Mouse (Mus musculus) forebrain, postnatal 0 days (tissue): ENCODE results near the gene Rgs6. TPM values are rescaled to one million over a fixed set of nuclear protein-coding genes. Genes with fewer than 3 reads are reported as not detected.
A peak's percentile ranks its signal among the peaks of the same experiment; 100 is the strongest.

Source experiments
- ATAC-seq: fragments of 200-750 bp; cut with Nextera tagmentation; 2 replicates; pipeline ENCODE4 v1.8.0; 2017; ENCODE audit warnings: mild to moderate bottlenecking, moderate library complexity
- DNase-seq: peaks from one replicate; pipeline ENCODE4 v3.0.0-alpha.2; 2015
- H3K27ac ChIP-seq: fragments of 300-500 bp; sonication (generic); 2 replicates; pipeline ENCODE4 v1.5.1; 2014; ENCODE audit warnings: low read depth, mild to moderate bottlenecking, antibody characterized with exemption, low read length, moderate library complexity, mixed read lengths
- H3K27me3 ChIP-seq: fragments of 300-500 bp; sonication (generic); 2 replicates; pipeline ENCODE4 v1.6.1; 2014; ENCODE audit warnings: mild to moderate bottlenecking, low read length, mixed read lengths; ENCODE audit not compliant: insufficient read depth
- H3K36me3 ChIP-seq: fragments of 300-500 bp; sonication (generic); 2 replicates; pipeline ENCODE4 v1.6.1; 2014; ENCODE audit warnings: mild to moderate bottlenecking, moderate library complexity; ENCODE audit not compliant: insufficient read depth
- H3K4me1 ChIP-seq: fragments of 300-500 bp; sonication (generic); 2 replicates; pipeline ENCODE4 v1.6.1; 2014; ENCODE audit warnings: antibody characterized with exemption; ENCODE audit not compliant: insufficient read depth
- H3K4me2 ChIP-seq: fragments of 300-500 bp; sonication (generic); 2 replicates; pipeline ENCODE4 v1.6.1; 2014; ENCODE audit warnings: low read depth, mild to moderate bottlenecking, moderate library complexity
- H3K4me3 ChIP-seq: fragments of 300-500 bp; sonication (generic); 2 replicates; pipeline ENCODE4 v1.5.1; 2014; ENCODE audit warnings: low read depth, low read length, mixed read lengths
- H3K9ac ChIP-seq: fragments of 300-500 bp; sonication (generic); 2 replicates; pipeline ENCODE4 v1.6.1; 2014; ENCODE audit warnings: mild to moderate bottlenecking
- H3K9me3 ChIP-seq: fragments of 300-500 bp; sonication (generic); 2 replicates; pipeline ENCODE4 v1.6.1; 2016; ENCODE audit warnings: low read length
- CTCF ChIP-seq: sonication (generic); IDR thresholded peaks from 2 replicates; pipeline ENCODE4 v1.5.1; 2016; ENCODE audit warnings: antibody characterized with exemption, control low read depth, low read depth
- WGBS: fragments of 180-500 bp; shearing (Covaris S2); extraction: QIAGEN DNeasy Blood & Tissue Kit; methylation state at CpG from one replicate; pipeline ENCODE4 v1.1.7; 2014; 5-methylcytosine and 5-hydroxymethylcytosine counted together
- polyA plus RNA-seq: library from polyadenylated mRNA; unstranded; fragments of >200 nt; fragmentation: Nextera tagmentation; extraction: Ambion mirVana; gene quantifications from 2 replicates; pipeline ENCODE4 v1.2.1, GENCODE M21; 2015
- total RNA-seq: library from RNA; depleted of rRNA; stranded (reverse); fragments of >200 nt; gene quantifications from 2 replicates; pipeline ENCODE4 v1.2.3, GENCODE M21; 2014

The Rgs6 gene
- total and polyA plus RNA-seq, 2 experiments from 2014 or later, result 16.8 to 19.6 TPM

DNA sequence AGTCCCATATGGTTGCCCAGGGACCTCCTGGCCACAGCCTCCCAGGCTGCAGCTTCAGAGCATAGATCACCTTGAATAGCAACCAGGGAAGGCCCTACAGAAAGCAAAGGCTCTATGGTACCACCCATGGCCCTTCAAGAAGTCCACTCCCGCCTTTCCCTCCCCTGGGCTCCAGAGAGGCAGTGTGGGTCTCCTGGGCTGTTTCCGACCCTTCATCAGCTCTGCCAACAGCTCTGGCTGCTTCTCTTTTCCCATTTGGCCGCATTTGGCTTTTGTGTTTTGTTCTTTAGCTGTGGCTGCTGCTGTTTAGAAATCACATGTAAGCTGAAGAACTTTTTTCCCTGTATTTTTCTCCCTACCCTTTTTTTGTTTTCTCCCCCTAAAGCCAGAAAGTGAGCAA, 548.9 kb downstream of the Rgs6 start:
- no peak for TF ChIP-seq CTCF
- Histone ChIP-seq H3K27ac (no peak overlapping the region), H3K27me3 (no peaks in the 10 kb centered on the region), H3K36me3 (no peaks in the 10 kb centered on the region), H3K4me3 (no peak overlapping the region), H3K9me3 (no peaks in the 10 kb centered on the region), H3K4me2 (no peak overlapping the region), H3K4me1 (no peaks in the 10 kb centered on the region), H3K9ac (no peak overlapping the region)
- WGBS, result 47% methylated on average over 3 of the region's 3 CpGs
- DNase-seq, result no peak
- no peak for ATAC-seq

DNA sequence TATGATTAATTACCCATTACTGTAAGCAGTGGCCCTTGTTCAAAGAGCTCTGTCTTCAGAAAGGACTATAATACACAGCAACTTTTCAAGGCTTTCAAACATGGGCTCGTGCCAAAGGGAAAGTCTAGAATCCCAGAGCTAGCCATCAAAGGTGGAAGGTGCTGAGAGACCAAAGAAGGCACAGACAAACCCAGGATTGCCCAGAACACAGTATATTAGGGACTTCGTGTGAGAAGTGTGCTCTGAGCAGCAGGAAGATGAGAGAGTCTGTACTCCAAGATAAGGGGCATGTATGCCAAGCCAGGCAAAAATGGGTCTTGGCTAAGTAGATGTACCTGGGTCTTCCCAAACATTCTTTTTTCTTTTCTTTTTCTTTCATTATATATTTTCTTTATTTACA, 553.1 kb downstream of the Rgs6 start:
- H3K36me3 ChIP-seq, result no peaks in the 10 kb centered on the region
- no peak overlapping the region for H3K4me2 ChIP-seq
- no peak overlapping the region for H3K4me3 ChIP-seq
- no peaks in the 10 kb centered on the region for H3K27me3 ChIP-seq
- no peak overlapping the region for H3K27ac ChIP-seq
- WGBS, result 50% methylated on average over 2 of the region's 2 CpGs
- DNase-seq, result no peak
- no peaks in the 10 kb centered on the region for H3K9me3 ChIP-seq
- TF ChIP-seq CTCF, result no peak
- H3K9ac ChIP-seq, result no peak overlapping the region
- H3K4me1 ChIP-seq, result no peaks in the 10 kb centered on the region
- no peak for ATAC-seq

DNA sequence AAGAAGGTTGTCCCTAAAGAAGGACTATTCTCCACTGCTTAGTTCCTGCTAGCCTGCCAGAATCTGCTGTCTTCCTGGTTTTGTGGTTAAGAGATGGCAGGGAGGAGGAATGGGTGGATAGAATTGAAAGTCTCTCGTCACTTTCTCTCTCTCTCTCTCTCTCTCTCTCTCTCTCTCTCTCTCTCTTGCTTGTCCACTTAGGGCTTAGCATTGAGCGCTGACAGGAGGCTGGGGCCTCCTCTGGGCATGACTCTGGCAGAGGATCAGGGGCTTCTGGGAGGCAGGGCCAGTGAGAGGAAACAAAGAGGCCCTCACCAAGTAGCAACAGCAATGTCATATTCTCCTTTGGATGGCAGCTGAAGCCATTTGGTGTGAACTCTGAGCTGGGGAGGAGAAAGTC, 554.4 kb downstream of the Rgs6 start:
- DNase-seq (no peak), ATAC-seq (no peak)
- Histone ChIP-seq H3K4me1 (no peaks in the 10 kb centered on the region), H3K9me3 (no peaks in the 10 kb centered on the region), H3K4me3 (no peak overlapping the region), H3K4me2 (no peak overlapping the region), H3K36me3 (no peaks in the 10 kb centered on the region), H3K27me3 (no peaks in the 10 kb centered on the region), H3K9ac (no peak overlapping the region), H3K27ac (no peak overlapping the region)
- TF ChIP-seq CTCF, result no peak
- WGBS, result 23% methylated on average over 2 of the region's 2 CpGs

DNA sequence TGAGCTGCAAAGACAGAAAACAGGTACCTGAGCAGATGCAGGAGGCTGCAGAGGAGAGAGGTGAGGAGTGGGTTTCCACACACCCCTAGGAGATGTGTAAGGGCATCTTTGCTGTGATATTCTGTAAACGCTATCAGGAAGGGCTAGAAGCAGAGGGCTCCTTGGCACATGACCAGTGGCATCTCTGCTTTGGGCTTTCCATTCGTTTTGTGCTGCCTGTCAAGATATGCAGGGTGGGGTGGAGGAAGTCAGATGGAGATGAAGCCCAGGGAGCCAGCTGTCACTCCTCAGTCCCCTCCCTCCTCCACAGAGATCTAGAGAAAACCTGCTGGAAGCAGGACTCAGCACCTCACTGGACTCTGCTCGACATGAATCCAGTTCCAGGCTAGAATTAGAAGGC, 555.0 kb downstream of the Rgs6 start:
- Histone ChIP-seq H3K9ac (no peak overlapping the region), H3K36me3 (no peaks in the 10 kb centered on the region), H3K4me3 (no peak overlapping the region), H3K9me3 (no peaks in the 10 kb centered on the region), H3K27ac (no peak overlapping the region), H3K4me2 (no peak overlapping the region), H3K4me1 (no peaks in the 10 kb centered on the region), H3K27me3 (no peaks in the 10 kb centered on the region)
- TF ChIP-seq CTCF, result no peak
- 52% methylated on average over 3 of the region's 3 CpGs for WGBS
- ATAC-seq (no peak), DNase-seq (no peak)

DNA sequence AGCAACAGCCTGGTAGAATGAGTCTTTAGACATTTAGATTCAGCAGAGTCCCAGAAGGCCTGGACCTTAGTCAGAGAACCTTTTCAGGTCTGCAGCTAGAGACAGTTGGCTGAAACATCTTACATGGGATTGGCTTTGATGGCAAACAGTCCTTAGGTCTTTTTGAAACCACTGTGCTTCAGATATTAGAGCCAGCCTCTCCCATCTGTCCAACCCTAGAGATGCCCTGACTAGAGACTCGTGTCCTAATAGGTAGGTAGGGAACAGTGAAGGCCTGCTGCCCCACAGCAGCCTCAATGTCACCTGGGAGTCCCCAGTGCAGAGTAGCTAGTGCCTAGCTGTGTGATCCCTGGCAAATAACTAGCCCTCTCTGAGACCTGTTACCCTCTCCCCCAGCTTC, 555.5 kb downstream of the Rgs6 start:
- WGBS, result 81% methylated on average over 1 of the region's 1 CpGs
- DNase-seq, result no peak
- H3K27ac ChIP-seq, result no peak overlapping the region
- H3K9ac ChIP-seq, result no peak overlapping the region
- no peaks in the 10 kb centered on the region for H3K4me1 ChIP-seq
- no peak for TF ChIP-seq CTCF
- no peaks in the 10 kb centered on the region for H3K9me3 ChIP-seq
- no peak overlapping the region for H3K4me3 ChIP-seq
- H3K36me3 ChIP-seq, result no peaks in the 10 kb centered on the region
- no peak overlapping the region for H3K4me2 ChIP-seq
- no peaks in the 10 kb centered on the region for H3K27me3 ChIP-seq
- ATAC-seq, result no peak

DNA sequence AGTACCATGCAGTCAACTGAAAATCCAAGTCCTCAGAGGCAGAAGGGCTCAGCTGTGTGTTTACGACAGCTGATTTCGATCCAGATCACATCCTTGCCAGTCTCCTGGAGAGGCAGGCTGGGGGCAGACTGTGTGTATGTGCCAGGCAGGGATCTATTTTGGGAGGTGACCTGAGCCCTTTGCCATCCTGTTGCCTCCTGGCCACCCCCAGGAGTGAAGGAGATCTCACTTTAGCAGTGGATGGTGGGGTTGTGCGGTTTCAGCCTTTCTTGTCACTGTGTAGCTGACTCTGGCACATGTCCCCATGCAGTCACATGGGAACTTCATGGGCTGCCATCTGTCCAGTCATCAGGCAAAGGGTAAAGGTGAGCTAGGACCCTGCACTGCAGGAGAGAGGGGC, 557.0 kb downstream of the Rgs6 start:
- peak; percentile 36; the same call in 1 of the 2 replicates for ATAC-seq
- DNase-seq, result no peak
- TF ChIP-seq CTCF, result no peak

DNA sequence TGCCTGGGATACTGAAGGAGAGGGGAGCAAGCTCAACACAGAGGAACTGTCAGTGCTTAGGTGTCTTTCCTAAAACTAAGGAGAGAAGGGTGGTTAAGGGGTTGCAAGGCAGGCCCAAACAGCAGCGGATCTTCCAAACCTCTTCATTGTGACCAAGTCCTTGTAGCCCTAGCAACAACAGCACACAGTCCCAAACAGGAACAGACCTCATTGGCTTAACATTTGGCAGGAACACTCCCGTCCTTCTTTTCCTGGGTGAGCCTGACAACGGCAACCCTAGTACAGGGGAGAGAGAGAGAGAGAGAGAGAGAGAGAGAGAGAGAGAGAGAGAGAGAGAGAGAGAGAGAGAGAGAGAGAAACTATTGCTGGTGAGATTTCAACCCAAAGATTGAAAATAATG, 557.8 kb downstream of the Rgs6 start:
- DNase-seq (no peak), ATAC-seq (no peak)

More for the DNA sequence above, 557.0 kb downstream of the Rgs6 start:
- no peaks in the 10 kb centered on the region for H3K9me3 ChIP-seq
- no peak overlapping the region for H3K9ac ChIP-seq
- no peaks in the 10 kb centered on the region for H3K36me3 ChIP-seq
- no peak overlapping the region for H3K27ac ChIP-seq
- 56% methylated on average over 3 of the region's 3 CpGs for WGBS
- H3K4me2 ChIP-seq, result no peak overlapping the region
- H3K4me3 ChIP-seq, result no peak overlapping the region
- no peaks in the 10 kb centered on the region for H3K27me3 ChIP-seq
- no peaks in the 10 kb centered on the region for H3K4me1 ChIP-seq

DNA sequence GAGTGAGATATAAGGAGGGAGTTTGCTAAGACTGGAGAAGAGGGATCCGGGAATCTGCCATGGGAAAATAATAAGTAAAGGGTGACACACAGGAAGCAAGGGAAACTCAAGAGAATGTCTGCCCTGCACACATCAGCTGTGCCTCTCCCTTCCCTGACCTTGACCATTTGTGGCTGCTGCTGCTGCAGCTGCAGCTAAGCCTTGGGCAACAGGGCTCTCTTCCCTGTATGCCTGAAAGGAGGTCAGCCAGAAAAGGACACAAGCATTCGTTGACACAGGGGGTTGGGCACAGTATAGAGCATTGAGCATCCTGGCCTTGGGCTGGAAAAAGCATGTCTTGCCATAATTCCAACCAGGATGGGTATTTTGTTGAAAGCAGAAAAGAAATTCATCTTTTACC, 558.8 kb downstream of the Rgs6 start:
- DNase-seq, result no peak
- Histone ChIP-seq H3K4me1 (no peaks in the 10 kb centered on the region), H3K27ac (no peak overlapping the region), H3K9me3 (no peaks in the 10 kb centered on the region), H3K9ac (no peak overlapping the region), H3K4me2 (no peak overlapping the region), H3K4me3 (no peak overlapping the region), H3K36me3 (no peaks in the 10 kb centered on the region), H3K27me3 (no peaks in the 10 kb centered on the region)
- no peak for TF ChIP-seq CTCF
- WGBS, result 73% methylated on average over 2 of the region's 2 CpGs
- no peak for ATAC-seq

More for the DNA sequence above, 557.8 kb downstream of the Rgs6 start:
- Histone ChIP-seq H3K9me3 (no peaks in the 10 kb centered on the region), H3K4me1 (no peaks in the 10 kb centered on the region), H3K4me3 (no peak overlapping the region), H3K27me3 (no peaks in the 10 kb centered on the region), H3K27ac (no peak overlapping the region), H3K9ac (no peak overlapping the region), H3K4me2 (no peak overlapping the region), H3K36me3 (no peaks in the 10 kb centered on the region)
- 60% methylated on average over 3 of the region's 3 CpGs for WGBS
- no peak for TF ChIP-seq CTCF
